Mouse (Mus musculus) layer of hippocampus, adult 8-10 months (tissue): ENCODE data around the gene Hspd1. TPM values are rescaled to one million over a fixed set of nuclear protein-coding genes. Genes with fewer than 3 reads are reported as not detected.

Experiments used
- DNase-seq, 2 experiments: peaks; one replicate each; pipeline ENCODE4 v3.0.0; 2022; ENCODE audit warnings: low spot score in 2 of 2
- total RNA-seq, 4 experiments: library from RNA; stranded (reverse); gene quantifications; 2 replicates each; pipeline ENCODE4 v1.2.4; 2022

Gene Hspd1
- total RNA-seq, 4 experiments from 2014 or later = 155 to 181 (median 164) TPM

DNA sequence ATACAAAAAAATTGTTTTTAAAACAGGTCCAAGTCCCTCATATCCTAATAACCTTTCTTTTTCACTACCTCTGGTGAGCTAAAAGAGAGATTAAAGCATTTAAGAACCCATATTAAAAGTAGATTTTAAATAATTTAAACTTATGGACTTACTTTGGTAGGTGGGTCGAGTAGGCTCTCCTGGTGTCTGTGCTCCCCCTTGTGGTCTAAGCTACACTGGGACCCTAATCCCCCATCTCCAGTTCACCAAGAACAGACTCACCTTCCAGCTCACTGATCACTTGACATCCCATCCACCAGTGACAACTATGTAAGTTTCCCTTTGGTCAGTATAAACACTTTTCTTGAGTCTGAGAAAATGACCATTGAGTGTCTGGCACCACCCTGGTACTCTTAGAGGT lies 45.8 kb downstream of the Hspd1 start:
- DNase-seq = no peak

- no peak for DNase-seq
Measured at GRCm38 (mm10) chr1:55041691-55042090, 46.4 kb downstream of the Hspd1 start.

DNA sequence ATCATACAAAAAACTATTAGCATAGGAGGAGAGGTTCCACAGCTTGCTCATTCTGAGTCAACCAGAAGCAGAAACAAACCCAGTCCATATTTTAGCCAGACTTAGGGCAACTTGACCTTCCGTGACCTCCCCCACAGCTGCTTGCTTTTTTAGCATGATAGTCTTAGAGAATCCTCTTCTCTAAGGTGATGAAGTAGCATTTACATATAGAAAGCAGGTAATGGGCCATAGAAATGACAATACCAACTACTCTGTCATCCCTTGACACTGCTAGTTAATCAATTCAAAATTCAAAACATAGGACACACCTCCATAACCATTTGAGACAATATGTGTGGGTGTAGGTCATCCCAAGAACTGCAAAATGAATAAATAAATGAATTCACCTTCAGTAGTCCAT lies 48.1 kb downstream of the Hspd1 start:
- DNase-seq = no peak

DNA sequence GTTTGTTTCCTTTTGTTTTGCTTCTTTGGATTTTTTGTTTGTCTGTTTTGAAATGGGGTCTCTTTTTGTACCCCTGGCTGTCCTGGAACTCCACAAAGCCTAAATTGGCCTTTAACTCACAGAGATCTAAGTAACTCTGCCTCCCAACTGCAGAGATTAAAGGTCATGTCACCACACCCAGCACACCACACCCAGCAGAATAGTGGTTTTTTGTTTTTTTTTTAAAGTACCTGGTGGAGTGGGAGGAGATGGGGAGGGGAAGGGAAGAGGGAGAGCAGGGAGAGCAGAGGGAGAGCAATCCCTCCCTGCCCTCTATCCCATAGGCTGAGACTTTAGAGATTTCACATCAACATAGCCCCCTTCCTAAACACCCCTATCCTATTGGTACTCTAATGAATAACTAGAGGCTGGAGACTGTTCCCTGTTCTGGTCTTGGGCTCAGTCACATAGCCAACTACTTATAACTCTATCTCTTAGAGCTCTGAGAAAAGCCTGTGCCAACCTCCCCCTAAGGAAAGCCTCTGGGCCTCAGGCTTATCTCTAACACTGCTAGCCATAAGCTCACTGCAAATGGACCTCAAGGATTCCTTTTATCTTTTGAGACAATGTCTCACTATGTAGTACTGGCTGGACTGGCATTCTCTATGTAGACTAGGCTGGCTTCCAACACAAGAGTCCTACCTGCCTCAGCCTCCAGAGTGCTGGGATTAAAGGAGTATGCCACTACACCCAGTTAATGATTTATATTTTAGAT lies 56.8 kb downstream of the Hspd1 start:
- no peak for DNase-seq

DNA sequence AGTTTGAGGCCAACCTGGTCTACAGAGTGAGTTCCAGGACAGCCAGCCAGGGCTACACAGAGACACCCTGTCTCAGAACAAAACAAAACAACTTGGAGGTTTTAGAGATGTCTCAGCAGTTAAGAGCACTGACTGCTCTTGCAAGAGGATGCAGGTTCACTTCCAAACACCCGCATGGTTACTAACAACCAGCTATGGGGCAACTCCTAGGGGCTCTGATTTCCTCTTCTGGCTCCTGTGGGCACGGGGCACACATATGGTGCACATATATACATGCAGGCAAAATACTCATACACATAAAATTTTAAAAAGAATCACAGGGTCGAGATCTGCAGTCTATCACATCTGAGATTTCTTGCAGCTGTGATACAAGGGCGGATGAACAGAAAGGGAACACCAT lies 58.6 kb downstream of the Hspd1 start:
- DNase-seq = no peak

GRCm38 (mm10) chr1:55028512-55029249 lies 59.4 kb downstream of the Hspd1 start:
- no peak for DNase-seq

DNA sequence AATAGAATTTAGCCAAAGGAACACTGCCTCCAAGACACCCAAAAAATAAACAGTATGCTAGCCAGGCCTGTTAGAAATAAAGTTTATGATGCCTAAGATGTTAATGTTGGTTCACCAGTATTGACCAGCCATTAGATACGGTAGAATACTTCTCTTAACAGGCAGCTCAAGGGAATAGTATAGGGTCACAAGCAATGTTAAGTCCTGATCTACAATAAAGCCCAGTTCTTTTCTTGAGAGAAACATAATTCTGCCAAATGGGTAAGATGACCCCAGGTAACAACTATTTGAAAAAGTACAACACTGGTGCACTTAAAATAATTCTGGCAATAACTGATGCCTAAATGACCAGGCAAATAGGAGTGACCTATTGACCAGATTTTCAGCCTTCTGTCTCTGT lies 60.1 kb downstream of the Hspd1 start:
- no peak for DNase-seq

Other genes starting within 250 kb of the Hspd1 start
- gene Ankrd44, start 161.9 kb downstream of the Hspd1 start, total RNA-seq = 10 to 100 TPM; 11.5 to 27.2 (median 18.7) TPM
- gene Sf3b1, start 60.8 kb downstream of the Hspd1 start, total RNA-seq = 100 to 1,000 TPM; 160 to 177 (median 169) TPM
- 10 to 100 TPM; 20.4 to 25.3 (median 23.6) TPM for gene Coq10b, start 35.5 kb downstream of the Hspd1 start, total RNA-seq
- gene Hspe1, start 111 bp downstream of the Hspd1 start, total RNA-seq = 100 to 1,000 TPM in 3 of 4 experiments, 10 to 100 TPM in 1; 89.1 to 123 (median 107) TPM
- 10 to 100 TPM; 56.8 to 62.9 (median 58.1) TPM for gene Mob4, start 43.0 kb upstream of the Hspd1 start, total RNA-seq
- gene Rftn2, start 138.5 kb upstream of the Hspd1 start, total RNA-seq = 10 to 100 TPM; 32.0 to 37.6 (median 32.9) TPM
- gene Mars2, start 148.9 kb upstream of the Hspd1 start, total RNA-seq = 1 to 10 TPM; 8.3 to 9.0 (median 8.6) TPM